Mouse (Mus musculus) lung, postnatal 36 days (tissue): ENCODE results near the gene Pabpc4l.
A peak's percentile ranks its signal among the peaks of the same experiment; 100 is the strongest.
"Not testable (repeated sequence)": the region's sequence is repeated elsewhere in the genome, so short reads cannot be mapped to it uniquely, and the experiment has no call there.

ENCODE experiments used
- DNase-seq: peaks from one replicate; pipeline ENCODE4 v3.0.0; 2022; ENCODE audit warnings: mixed read lengths

The Pabpc4l gene

GRCm38 (mm10) chr3:46447481-46448265 is at the start of gene Pabpc4l:
Pabpc4l (minus strand) TSS chr3:46448219.
- DNase-seq, result peak; percentile 33

DNA sequence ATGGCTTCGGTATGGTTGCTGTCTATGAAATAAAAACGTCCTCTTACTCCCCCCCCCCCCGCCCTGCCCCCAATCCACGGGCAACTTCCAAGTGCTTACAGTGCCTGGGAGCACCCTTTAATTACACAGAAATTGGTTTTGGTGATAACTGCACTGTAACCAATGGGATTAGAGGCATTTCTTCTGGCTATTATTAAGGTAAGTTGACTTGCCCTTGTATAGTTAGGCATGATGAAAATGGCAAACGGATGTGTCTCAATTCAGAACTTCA is 42.9 kb upstream of the Pabpc4l start:
- DNase-seq, result no peak

- DNase-seq, result no peak
Observed at GRCm38 (mm10) chr3:46490132-46490988, 42.3 kb upstream of the Pabpc4l start.

GRCm38 (mm10) chr3:46486091-46486490 is 38.1 kb upstream of the Pabpc4l start:
- not testable (repeated sequence) for DNase-seq

DNA sequence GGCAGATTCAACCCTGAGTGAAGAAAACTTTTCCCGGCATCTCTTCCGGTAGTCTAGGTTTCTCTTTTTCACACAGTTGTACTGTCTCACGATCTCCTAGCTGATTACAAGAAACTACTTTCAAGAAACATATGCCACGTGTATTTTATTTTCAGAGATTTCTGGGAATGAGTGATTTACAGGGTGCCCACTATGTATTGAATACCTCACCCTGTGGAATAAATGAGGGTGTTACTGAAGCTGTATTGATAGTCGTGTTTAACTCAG is 180 bp upstream of the Pabpc4l start:
- DNase-seq, result no peak

DNA sequence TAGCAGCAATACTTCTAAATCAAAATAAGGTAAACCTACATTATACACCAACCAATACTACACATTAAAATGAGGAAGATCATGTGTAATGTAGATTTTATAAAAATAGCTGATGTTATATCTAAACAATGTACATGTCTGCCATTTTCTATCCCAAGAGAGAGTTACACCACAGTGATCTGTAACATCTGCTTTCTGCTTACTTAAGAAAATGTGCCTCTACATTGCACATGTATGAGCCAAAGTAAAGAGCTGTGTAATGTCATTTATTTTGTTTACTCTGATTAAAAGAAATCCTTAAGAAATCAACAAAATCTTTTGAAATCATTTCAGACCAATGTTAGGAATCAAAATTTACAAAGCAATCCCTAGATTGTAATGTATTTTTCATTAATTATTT is 16.6 kb downstream of the Pabpc4l start:
- no peak for DNase-seq
